Mouse (Mus musculus) lung, postnatal 0 days (tissue): Measurements from ENCODE around the gene Acbd3.

Source experiments
- CTCF ChIP-seq: IDR thresholded peaks from 2 replicates; pipeline ENCODE4 v1.5.1; 2016; ENCODE audit warnings: antibody characterized with exemption, mild to moderate bottlenecking
- EP300 ChIP-seq: IDR thresholded peaks from 2 replicates; pipeline ENCODE4 v1.6.1; 2016; ENCODE audit warnings: antibody characterized with exemption, mild to moderate bottlenecking, control low read depth

- TF ChIP-seq CTCF (no peak), EP300 (no peak)
Observed at GRCm38 (mm10) chr1:180780291-180780690, 54.4 kb downstream of the Acbd3 start.
